Mouse (Mus musculus): ENCODE data around the gene Sesn1.

- TF ChIP-seq CTCF (IDR thresholded peaks at IDR 0.05 in 2 of 3, conservative IDR thresholded peaks at IDR 0.05 in 1 of 3; ENCODE audit: control insufficient read depth in 1 of 3, insufficient read depth in 1 of 3, low read depth in 2 of 3, low read length in 3 of 3, poor library complexity in 1 of 3, severe bottlenecking in 1 of 3) (no peak), MAZ (IDR thresholded peaks at IDR 0.05; ENCODE audit: low read depth, low read length) (no peak), ELF1 (IDR thresholded peaks at IDR 0.05; ENCODE audit: low read depth, low read length) (no peak)
Measured at GRCm38 (mm10) chr10:41893433-41894411, 84.0 kb downstream of the Sesn1 start.

Data from MEL (cell line).